Mouse (Mus musculus): ENCODE measurements around the gene Nek10.

DNA sequence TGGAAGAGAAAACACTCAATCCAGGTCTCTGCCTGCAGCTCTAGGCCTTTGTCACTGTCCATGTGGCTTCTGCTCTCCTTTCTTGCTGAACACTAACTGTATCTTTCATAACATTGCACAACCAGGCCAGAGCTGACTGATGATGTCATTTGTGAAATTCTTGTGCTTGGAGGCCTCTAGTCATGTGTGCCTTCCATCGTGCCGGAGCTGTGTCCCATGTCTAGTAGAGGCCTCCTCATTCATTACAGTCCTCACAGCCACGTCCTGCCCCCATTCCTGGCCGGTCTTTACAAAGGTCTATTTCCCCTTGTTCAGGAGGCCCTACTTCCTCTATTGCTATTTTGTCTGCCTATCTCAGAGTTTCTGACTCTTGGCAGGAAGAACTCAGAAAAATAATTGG is 167.8 kb downstream of the Nek10 start:
- TF ChIP-seq CTCF (IDR thresholded peaks at IDR 0.05; ENCODE audit: borderline replicate concordance, insufficient read depth, low read depth, low read length) (no peak), POLR2A (IDR thresholded peaks at IDR 0.05; ENCODE audit: borderline replicate concordance, insufficient read depth, low read length) (no peak)

All from cerebellum, adult 2 months (tissue).